Mouse (Mus musculus) spleen, adult 2 months (tissue): ENCODE data around the gene Hlcs.

Experiments used
- CTCF ChIP-seq: fragments of 200-500 bp; IDR thresholded peaks from 2 replicates; pipeline ENCODE4 v1.5.1; 2011; ENCODE audit warnings: mild to moderate bottlenecking, inconsistent platforms; ENCODE audit not compliant: insufficient read depth, insufficient read length, insufficient replicate concordance; ENCODE audit errors: extremely low read depth
- POLR2A ChIP-seq: fragments of 200-500 bp; IDR thresholded peaks from 2 replicates; pipeline ENCODE4 v1.6.1; 2011; ENCODE audit warnings: low read depth, low read length, inconsistent platforms

DNA sequence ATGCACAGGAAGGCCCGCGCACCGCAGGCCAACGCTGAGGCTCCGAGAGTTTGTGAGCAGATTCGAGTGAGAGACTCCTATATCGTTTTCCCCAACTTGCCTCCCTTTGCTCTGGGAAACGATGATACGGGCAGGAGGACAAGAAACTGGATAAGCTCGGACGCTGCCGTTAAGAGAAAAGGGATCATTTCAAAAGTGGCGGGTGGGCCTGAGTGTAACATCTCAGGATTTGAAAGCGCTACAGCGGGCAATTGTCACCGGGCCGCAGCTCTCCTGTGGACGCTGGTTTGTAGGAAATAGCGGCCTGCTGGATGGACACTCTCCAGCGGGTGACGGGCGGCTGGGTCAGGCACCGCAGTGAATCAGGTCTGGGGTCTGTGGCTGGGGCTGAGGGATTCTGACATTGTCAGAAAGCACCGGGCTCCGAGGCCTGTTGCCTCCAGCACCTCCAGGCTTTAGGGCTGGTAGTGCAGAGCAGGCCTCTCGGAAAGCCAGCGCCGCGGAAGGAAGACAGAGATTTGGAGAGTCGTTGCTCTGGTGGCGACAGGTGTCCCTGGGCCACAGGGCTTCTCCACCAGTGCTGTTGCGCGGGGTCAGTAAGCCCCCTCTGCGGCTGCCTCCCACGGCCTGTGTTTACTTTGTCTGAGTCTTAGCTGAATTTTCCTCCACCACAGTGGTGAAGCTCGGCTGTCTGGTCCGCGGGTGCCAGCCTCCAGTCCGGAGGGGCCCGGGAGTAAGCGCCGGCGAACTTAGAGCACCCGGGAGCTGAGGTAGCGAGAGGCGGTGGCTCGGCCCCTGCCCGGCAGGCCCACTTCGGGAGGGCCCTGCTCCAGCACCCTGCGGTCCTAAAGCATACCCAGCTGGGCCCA is 226.4 kb downstream of the Hlcs start:
- TF ChIP-seq CTCF (no peak), POLR2A (no peak)
